Mouse (Mus musculus): ENCODE results near the gene Olfml2a. TPM values are rescaled to one million over a fixed set of nuclear protein-coding genes. Genes with fewer than 3 reads are reported as not detected.

The Olfml2a gene
- polyA plus RNA-seq, 1 experiment from 2014 or later = 4.7 TPM

- Histone ChIP-seq H3K4me1 (replicated peaks) (no peaks in the 10 kb centered on the region), H3K4me3 (no peak overlapping the region), H3K27ac (replicated peaks) (no peak overlapping the region), H3K36me3 (no peaks in the 10 kb centered on the region), H3K9me3 (no peaks in the 10 kb centered on the region), H3K27me3 (no peaks in the 10 kb centered on the region), H3K4me2 (no peak overlapping the region), H3K9ac (no peak overlapping the region)
- WGBS = 83% methylated on average over 14 of the region's 14 CpGs
- no peak for ATAC-seq (ENCODE audit: low FRiP score, low read depth)
These were observed 9.6 kb downstream of the Olfml2a start for GRCm38 (mm10) chr2:38941426-38941825.

GRCm38 (mm10) chr2:38941898-38942297 is 10.1 kb downstream of the Olfml2a start:
- Histone ChIP-seq H3K27me3 (no peaks in the 10 kb centered on the region), H3K9ac (no peak overlapping the region), H3K27ac (replicated peaks) (no peak overlapping the region), H3K4me3 (no peak overlapping the region), H3K4me1 (replicated peaks) (no peaks in the 10 kb centered on the region), H3K9me3 (no peaks in the 10 kb centered on the region), H3K4me2 (no peak overlapping the region), H3K36me3 (no peaks in the 10 kb centered on the region)
- 84% methylated on average over 2 of the region's 2 CpGs for WGBS
- ATAC-seq (ENCODE audit: low FRiP score, low read depth) = no peak

- Histone ChIP-seq H3K4me1 (replicated peaks) (no peaks in the 10 kb centered on the region), H3K9me3 (no peaks in the 10 kb centered on the region), H3K36me3 (no peaks in the 10 kb centered on the region), H3K27me3 (no peaks in the 10 kb centered on the region), H3K4me2 (no peak overlapping the region), H3K27ac (replicated peaks) (no peak overlapping the region), H3K4me3 (no peak overlapping the region), H3K9ac (no peak overlapping the region)
- 81% methylated on average over 5 of the region's 5 CpGs for WGBS
- ATAC-seq (ENCODE audit: low FRiP score, low read depth) = no peak
These were observed 11.4 kb downstream of the Olfml2a start for GRCm38 (mm10) chr2:38943161-38943560.

GRCm38 (mm10) chr2:38943977-38944376 is 12.2 kb downstream of the Olfml2a start:
- ATAC-seq (ENCODE audit: low FRiP score, low read depth) = no peak
- Histone ChIP-seq H3K27ac (replicated peaks) (no peak overlapping the region), H3K4me2 (no peak overlapping the region), H3K9ac (no peak overlapping the region), H3K4me3 (no peak overlapping the region), H3K9me3 (no peaks in the 10 kb centered on the region), H3K36me3 (no peaks in the 10 kb centered on the region), H3K27me3 (no peaks in the 10 kb centered on the region), H3K4me1 (replicated peaks) (no peaks in the 10 kb centered on the region)
- 39% methylated on average over 2 of the region's 2 CpGs for WGBS

- Histone ChIP-seq H3K27ac (replicated peaks) (no peak overlapping the region), H3K9ac (no peak overlapping the region), H3K4me1 (replicated peaks) (no peaks in the 10 kb centered on the region), H3K4me2 (no peak overlapping the region), H3K36me3 (no peaks in the 10 kb centered on the region), H3K4me3 (no peak overlapping the region), H3K27me3 (no peaks in the 10 kb centered on the region), H3K9me3 (no peaks in the 10 kb centered on the region)
- ATAC-seq (ENCODE audit: low FRiP score, low read depth) = no peak
- 80% methylated on average over 3 of the region's 3 CpGs for WGBS
These were observed 12.8 kb downstream of the Olfml2a start for GRCm38 (mm10) chr2:38944460-38945161.

- H3K36me3 ChIP-seq = no peaks in the 10 kb centered on the region
- WGBS = 73% methylated on average over 7 of the region's 7 CpGs
- H3K9me3 ChIP-seq = no peaks in the 10 kb centered on the region
- H3K4me3 ChIP-seq = no peak overlapping the region
- H3K4me1 ChIP-seq (replicated peaks) = peaks cover 5% of the 10 kb centered on the region
- H3K27ac ChIP-seq (replicated peaks) = no peak overlapping the region
- no peak overlapping the region for H3K9ac ChIP-seq
- no peak for ATAC-seq (ENCODE audit: low FRiP score, low read depth)
- H3K27me3 ChIP-seq = no peaks in the 10 kb centered on the region
- H3K4me2 ChIP-seq = no peak overlapping the region
These were observed 15.8 kb downstream of the Olfml2a start for GRCm38 (mm10) chr2:38947566-38947965.

- no peaks in the 10 kb centered on the region for H3K27me3 ChIP-seq
- peak overlapping the region; percentile 40; the same call in 1 of the 2 replicates for H3K27ac ChIP-seq (replicated peaks)
- 44% methylated on average over 7 of the region's 7 CpGs for WGBS
- H3K36me3 ChIP-seq = no peaks in the 10 kb centered on the region
- H3K9ac ChIP-seq = no peak overlapping the region
- no peak overlapping the region for H3K4me3 ChIP-seq
- no peaks in the 10 kb centered on the region for H3K9me3 ChIP-seq
- H3K4me2 ChIP-seq = 0 out of 2 replicates have a peak overlapping the region, but pooled peaks have one; percentile 9
- ATAC-seq (ENCODE audit: low FRiP score, low read depth) = peak; percentile 79; the same call in 1 of the 2 replicates
- H3K4me1 ChIP-seq (replicated peaks) = peaks cover 5% of the 10 kb centered on the region
These were observed 18.5 kb downstream of the Olfml2a start for GRCm38 (mm10) chr2:38950281-38950719.

GRCm38 (mm10) chr2:38953152-38953883 is 21.5 kb downstream of the Olfml2a start:
- no peak for ATAC-seq (ENCODE audit: low FRiP score, low read depth)
- Histone ChIP-seq H3K4me3 (no peak overlapping the region), H3K4me1 (replicated peaks) (peaks cover 5% of the 10 kb centered on the region), H3K36me3 (no peaks in the 10 kb centered on the region), H3K4me2 (no peak overlapping the region), H3K9me3 (no peaks in the 10 kb centered on the region), H3K27me3 (no peaks in the 10 kb centered on the region), H3K9ac (no peak overlapping the region), H3K27ac (replicated peaks) (no peak overlapping the region)
- 66% methylated on average over 5 of the region's 5 CpGs for WGBS

GRCm38 (mm10) chr2:38956062-38956461 is 24.3 kb downstream of the Olfml2a start:
- Histone ChIP-seq H3K27ac (replicated peaks) (no peak overlapping the region), H3K36me3 (no peaks in the 10 kb centered on the region), H3K9me3 (no peaks in the 10 kb centered on the region), H3K4me3 (no peak overlapping the region), H3K9ac (no peak overlapping the region), H3K4me1 (replicated peaks) (no peaks in the 10 kb centered on the region), H3K4me2 (no peak overlapping the region), H3K27me3 (no peaks in the 10 kb centered on the region)
- 79% methylated on average over 2 of the region's 2 CpGs for WGBS
- ATAC-seq (ENCODE audit: low FRiP score, low read depth) = no peak

- Histone ChIP-seq H3K9ac (no peak overlapping the region), H3K4me1 (replicated peaks) (no peaks in the 10 kb centered on the region), H3K4me2 (no peak overlapping the region), H3K27ac (replicated peaks) (no peak overlapping the region), H3K4me3 (no peak overlapping the region), H3K9me3 (no peaks in the 10 kb centered on the region), H3K36me3 (no peaks in the 10 kb centered on the region), H3K27me3 (no peaks in the 10 kb centered on the region)
- no peak for ATAC-seq (ENCODE audit: low FRiP score, low read depth)
- WGBS = 92% methylated on average over 5 of the region's 5 CpGs
These were observed 26.0 kb downstream of the Olfml2a start for GRCm38 (mm10) chr2:38957671-38958223.

GRCm38 (mm10) chr2:38964198-38964597 is 32.4 kb downstream of the Olfml2a start:
- no peak for ATAC-seq (ENCODE audit: low FRiP score, low read depth)
- no peaks in the 10 kb centered on the region for H3K4me1 ChIP-seq (replicated peaks)
- no peak overlapping the region for H3K4me3 ChIP-seq
- H3K9ac ChIP-seq = no peak overlapping the region
- 32% methylated on average over 4 of the region's 4 CpGs for WGBS
- no peaks in the 10 kb centered on the region for H3K27me3 ChIP-seq
- H3K36me3 ChIP-seq = no peaks in the 10 kb centered on the region
- H3K9me3 ChIP-seq = no peaks in the 10 kb centered on the region
- H3K4me2 ChIP-seq = no peak overlapping the region
- H3K27ac ChIP-seq (replicated peaks) = no peak overlapping the region

- Histone ChIP-seq H3K4me3 (no peak overlapping the region), H3K27me3 (no peaks in the 10 kb centered on the region), H3K9me3 (no peaks in the 10 kb centered on the region), H3K27ac (replicated peaks) (no peak overlapping the region), H3K4me2 (no peak overlapping the region), H3K9ac (no peak overlapping the region), H3K36me3 (no peaks in the 10 kb centered on the region), H3K4me1 (replicated peaks) (no peaks in the 10 kb centered on the region)
- 93% methylated on average over 2 of the region's 2 CpGs for WGBS
- ATAC-seq (ENCODE audit: low FRiP score, low read depth) = no peak
These were observed 37.9 kb downstream of the Olfml2a start for GRCm38 (mm10) chr2:38969650-38970049.

Measured in hindbrain, embryonic 15.5 days (tissue).